Mouse (Mus musculus): Measurements from ENCODE around the gene Rbfox1.

DNA sequence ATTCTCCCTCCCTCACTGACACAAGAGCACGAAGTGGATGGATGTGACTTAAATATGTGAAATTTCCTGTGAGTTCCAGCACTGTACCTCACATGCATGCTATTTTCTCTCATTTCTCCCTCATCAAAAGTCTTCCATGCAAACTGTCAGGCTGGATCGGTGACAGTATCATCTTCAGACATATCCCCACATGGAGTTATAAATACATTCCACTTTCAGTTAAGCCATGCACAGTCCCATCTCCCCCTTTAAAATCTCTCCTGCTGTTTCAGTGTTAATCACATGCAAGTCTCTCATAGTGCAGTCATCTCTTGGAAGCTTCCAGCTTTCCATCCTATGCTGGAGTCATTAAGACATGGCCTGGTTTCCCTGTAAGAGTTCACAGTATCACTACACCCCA, 48.4 kb upstream of the Rbfox1 start:
- TF ChIP-seq CTCF (IDR thresholded peaks at IDR 0.05; ENCODE audit: low read depth, low read length): no peak
- no peak for TF ChIP-seq POLR2A (IDR thresholded peaks at IDR 0.05; ENCODE audit: extremely low read depth, insufficient read depth, low read length)
